Mouse (Mus musculus): ENCODE measurements around the gene Gm10190. TPM values are rescaled to one million over a fixed set of nuclear protein-coding genes. Genes with fewer than 3 reads are reported as not detected.

The Gm10190 gene
- polyA plus RNA-seq, 1 experiment from 2014 or later = 2.5 TPM

- WGBS = 92% methylated on average over 5 of the region's 5 CpGs
Observed at GRCm38 (mm10) chr17:80325456-80325855, 47.9 kb downstream of the Gm10190 start.

GRCm38 (mm10) chr17:80324521-80324920 is 48.8 kb downstream of the Gm10190 start:
- H3K9me3 ChIP-seq (ENCODE audit: control insufficient read depth, low read length) = no peaks in the 10 kb centered on the region
- H3K9ac ChIP-seq (replicated peaks; ENCODE audit: low read depth, low read length) = no peak overlapping the region
- H3K27ac ChIP-seq (ENCODE audit: low read depth, low read length) = no peak overlapping the region
- H3K36me3 ChIP-seq (ENCODE audit: control insufficient read depth, insufficient read depth, low read length) = no peaks in the 10 kb centered on the region
- no peak overlapping the region for H3K4me3 ChIP-seq (ENCODE audit: low read depth, low read length)
- 85% methylated on average over 7 of the region's 7 CpGs for WGBS
- ATAC-seq (ENCODE audit: low read depth) = no peak
- H3K27me3 ChIP-seq (ENCODE audit: control insufficient read depth, insufficient read depth, low read length) = no peaks in the 10 kb centered on the region
- no peaks in the 10 kb centered on the region for H3K4me1 ChIP-seq (ENCODE audit: control insufficient read depth, insufficient read depth, low read length)
- no peak overlapping the region for H3K4me2 ChIP-seq (ENCODE audit: low read depth, low read length)

More at GRCm38 (mm10) chr17:80325456-80325855, 47.9 kb downstream of the Gm10190 start:
- H3K4me1 ChIP-seq (ENCODE audit: control insufficient read depth, insufficient read depth, low read length) = no peaks in the 10 kb centered on the region
- H3K9me3 ChIP-seq (ENCODE audit: control insufficient read depth, low read length) = no peaks in the 10 kb centered on the region
- no peaks in the 10 kb centered on the region for H3K36me3 ChIP-seq (ENCODE audit: control insufficient read depth, insufficient read depth, low read length)
- no peak for ATAC-seq (ENCODE audit: low read depth)
- no peak overlapping the region for H3K4me3 ChIP-seq (ENCODE audit: low read depth, low read length)
- H3K27me3 ChIP-seq (ENCODE audit: control insufficient read depth, insufficient read depth, low read length) = no peaks in the 10 kb centered on the region
- H3K4me2 ChIP-seq (ENCODE audit: low read depth, low read length) = no peak overlapping the region
- no peak overlapping the region for H3K9ac ChIP-seq (replicated peaks; ENCODE audit: low read depth, low read length)
- no peak overlapping the region for H3K27ac ChIP-seq (ENCODE audit: low read depth, low read length)

- 88% methylated on average over 8 of the region's 8 CpGs for WGBS
Observed at GRCm38 (mm10) chr17:80323658-80324057, 49.7 kb downstream of the Gm10190 start.

More at GRCm38 (mm10) chr17:80323658-80324057, 49.7 kb downstream of the Gm10190 start:
- Histone ChIP-seq H3K4me1 (ENCODE audit: control insufficient read depth, insufficient read depth, low read length) (no peaks in the 10 kb centered on the region), H3K4me3 (ENCODE audit: low read depth, low read length) (no peak overlapping the region), H3K4me2 (ENCODE audit: low read depth, low read length) (no peak overlapping the region), H3K9ac (replicated peaks; ENCODE audit: low read depth, low read length) (no peak overlapping the region), H3K27me3 (ENCODE audit: control insufficient read depth, insufficient read depth, low read length) (no peaks in the 10 kb centered on the region), H3K9me3 (ENCODE audit: control insufficient read depth, low read length) (no peaks in the 10 kb centered on the region), H3K27ac (ENCODE audit: low read depth, low read length) (no peak overlapping the region), H3K36me3 (ENCODE audit: control insufficient read depth, insufficient read depth, low read length) (no peaks in the 10 kb centered on the region)
- ATAC-seq (ENCODE audit: low read depth) = no peak

Other genes starting within 250 kb of the Gm10190 start
- gene Galm, start 246.1 kb downstream of the Gm10190 start, polyA plus RNA-seq (2014; fragmentation: Nextera tagmentation; extraction: Ambion mirVana) = 0.79 and 1.7 TPM in 2 replicates
- gene Srsf7, start 166.2 kb downstream of the Gm10190 start, polyA plus RNA-seq (2014; fragmentation: Nextera tagmentation; extraction: Ambion mirVana) = 400 and 447 TPM in 2 replicates
- 0.11 and 0.14 TPM in 2 replicates for gene Ttc39d, start 166.1 kb downstream of the Gm10190 start, polyA plus RNA-seq (2014; fragmentation: Nextera tagmentation; extraction: Ambion mirVana)
- 17.2 and 17.9 TPM in 2 replicates for gene Gemin6, start 149.1 kb downstream of the Gm10190 start, polyA plus RNA-seq (2014; fragmentation: Nextera tagmentation; extraction: Ambion mirVana)
- 56.7 and 60.1 TPM in 2 replicates for gene Morn2, start 83.3 kb downstream of the Gm10190 start, polyA plus RNA-seq (2014; fragmentation: Nextera tagmentation; extraction: Ambion mirVana)
- 52.8 and 60.1 TPM in 2 replicates for gene Dhx57, start 83.1 kb downstream of the Gm10190 start, polyA plus RNA-seq (2014; fragmentation: Nextera tagmentation; extraction: Ambion mirVana)
- gene Arhgef33, start 66.1 kb downstream of the Gm10190 start, polyA plus RNA-seq (2014; fragmentation: Nextera tagmentation; extraction: Ambion mirVana) = 1.5 and 3.1 TPM in 2 replicates
- 15.2 and 15.8 TPM in 2 replicates for gene Sos1, start 106.9 kb upstream of the Gm10190 start, polyA plus RNA-seq (2014; fragmentation: Nextera tagmentation; extraction: Ambion mirVana)
- gene Cdkl4, start 204.3 kb upstream of the Gm10190 start, polyA plus RNA-seq (2014; fragmentation: Nextera tagmentation; extraction: Ambion mirVana) = 4.5 and 7.4 TPM in 2 replicates

Data from neural tube, embryonic 14.5 days (tissue).